Mouse (Mus musculus): ENCODE measurements around the gene Cct5.
"Not testable (repeated sequence)": the region's sequence is repeated elsewhere in the genome, so short reads cannot be mapped to it uniquely, and the experiment has no call there.

Gene Cct5

DNA sequence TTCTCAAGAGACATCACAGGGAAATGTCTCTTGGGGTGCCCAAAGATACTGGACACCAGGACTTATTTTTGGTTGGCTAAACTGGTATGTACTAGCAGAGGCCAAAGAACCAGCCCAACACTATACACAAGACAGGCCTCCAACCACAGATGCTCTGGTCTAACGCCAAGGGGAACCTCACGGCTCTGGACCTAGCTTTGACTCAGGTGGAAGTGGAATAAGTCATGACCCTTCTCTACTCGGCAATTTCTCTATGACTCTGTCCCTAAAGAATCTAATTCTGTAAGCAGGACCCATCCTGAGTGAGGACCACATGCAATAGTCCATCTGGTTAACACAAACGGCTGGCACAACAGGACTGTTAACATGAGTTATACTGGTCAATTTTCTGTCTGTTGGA is 1.8 kb downstream of the Cct5 start:
- no peak for DNase-seq (ENCODE audit: low spot score)

DNA sequence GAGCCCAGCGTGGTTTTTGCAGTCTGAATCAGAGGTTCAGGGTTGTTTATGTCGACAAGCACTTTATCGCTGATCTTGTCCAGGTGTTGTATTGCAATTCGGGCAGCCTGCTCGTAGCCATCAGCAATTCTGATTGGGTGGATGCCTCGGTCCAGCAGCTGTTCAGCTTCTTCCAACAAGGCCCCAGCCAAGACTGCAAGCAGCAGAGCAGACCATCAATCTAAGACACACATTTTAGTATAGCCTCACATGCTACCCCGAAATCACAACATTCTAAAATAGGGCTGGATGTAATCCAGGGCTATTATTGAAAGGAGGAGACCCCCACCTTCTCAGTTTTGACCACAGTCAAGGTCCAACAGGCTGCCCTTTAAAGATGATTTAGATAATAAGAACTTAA is 6.0 kb downstream of the Cct5 start:
- DNase-seq (ENCODE audit: low spot score), result no peak

DNA sequence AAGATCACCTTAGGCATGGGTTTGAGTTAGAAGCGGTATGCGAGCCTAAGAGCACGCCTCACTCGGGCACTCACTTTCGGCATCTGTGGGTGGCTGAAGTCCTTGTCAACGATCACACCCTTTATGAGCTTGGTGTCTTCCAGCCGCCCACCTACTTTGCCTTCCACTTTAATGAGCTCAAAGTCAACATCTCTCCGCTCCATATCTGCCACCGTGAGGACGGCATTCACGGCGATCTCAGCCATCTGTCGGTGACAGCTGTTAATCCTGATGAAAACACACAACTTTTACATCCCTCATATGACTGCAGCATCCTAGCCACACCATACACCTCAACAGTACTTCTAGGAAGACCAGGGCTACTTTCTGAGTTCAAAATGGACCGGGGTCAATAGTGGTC is 7.3 kb downstream of the Cct5 start:
- DNase-seq (ENCODE audit: low spot score), result no peak

DNA sequence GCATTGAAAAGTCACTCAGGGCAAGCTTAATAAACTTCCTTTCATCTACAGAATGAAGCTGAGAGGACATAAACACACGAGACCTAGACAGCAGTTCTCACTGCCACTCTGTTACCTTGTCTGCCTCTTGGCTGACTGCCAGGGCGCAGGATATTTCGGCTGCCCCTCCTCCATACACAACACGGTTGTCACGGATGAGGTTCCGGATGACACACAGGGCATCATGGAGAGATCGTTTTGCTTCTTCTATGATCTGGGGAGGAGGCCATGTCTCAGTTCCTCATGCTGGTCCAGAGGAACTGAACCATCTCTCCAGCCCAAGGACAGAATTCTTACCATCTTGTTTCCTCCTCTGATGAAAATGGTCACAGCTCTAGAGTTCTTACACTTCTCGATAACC is 9.1 kb downstream of the Cct5 start:
- no peak for DNase-seq (ENCODE audit: low spot score)

DNA sequence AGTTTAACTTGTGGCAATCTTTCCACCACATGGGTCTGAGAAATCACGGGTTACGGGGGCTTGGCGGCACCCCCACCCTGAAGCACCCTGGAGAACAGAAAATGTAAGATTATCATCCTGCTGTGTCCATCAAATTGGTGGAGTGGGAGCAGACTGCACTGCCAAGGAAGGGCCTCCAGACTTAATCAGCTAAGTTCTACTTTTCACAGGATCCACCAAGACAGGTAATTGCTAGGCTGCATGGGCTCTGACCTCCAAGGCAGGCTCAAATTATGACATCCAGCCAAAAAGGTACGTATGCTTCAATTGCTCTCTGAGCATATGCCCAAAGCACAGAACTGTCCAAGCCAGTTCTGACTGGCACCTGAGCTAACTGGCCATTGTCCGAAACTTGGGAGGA is 11.4 kb downstream of the Cct5 start:
- no peak for DNase-seq (ENCODE audit: low spot score)

DNA sequence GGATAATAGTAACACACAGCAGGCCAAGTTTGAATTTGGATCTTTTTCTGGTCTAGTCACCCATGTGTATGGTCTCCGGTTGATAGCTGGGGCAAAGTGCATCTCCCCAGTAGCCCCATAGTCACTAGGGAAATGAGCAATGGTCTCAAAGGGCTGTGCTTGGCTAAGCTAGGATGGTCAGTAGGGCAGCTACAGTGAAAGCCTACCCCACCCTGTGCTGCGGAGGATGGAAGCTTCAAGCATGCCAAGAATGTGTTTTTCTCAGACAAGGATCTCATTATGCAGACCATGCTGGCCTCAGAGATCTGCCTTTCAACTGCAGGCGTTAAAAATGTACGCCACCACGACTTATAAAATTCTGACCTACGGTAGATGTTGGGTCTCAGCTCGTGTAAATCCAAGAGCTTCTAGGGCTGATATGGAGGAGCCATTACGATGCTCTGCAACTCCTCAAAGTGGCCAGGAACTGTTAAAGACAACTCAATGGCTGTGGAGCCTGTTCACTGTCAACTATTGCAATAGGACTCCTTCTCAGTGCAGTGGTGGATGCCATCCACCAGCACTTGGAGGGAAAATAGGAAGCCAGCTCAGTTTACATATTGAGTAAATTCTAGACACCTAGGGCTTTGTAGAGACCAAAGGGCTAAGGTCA is 12.5 kb downstream of the Cct5 start:
- DNase-seq (ENCODE audit: low spot score), result peak; percentile 46

DNA sequence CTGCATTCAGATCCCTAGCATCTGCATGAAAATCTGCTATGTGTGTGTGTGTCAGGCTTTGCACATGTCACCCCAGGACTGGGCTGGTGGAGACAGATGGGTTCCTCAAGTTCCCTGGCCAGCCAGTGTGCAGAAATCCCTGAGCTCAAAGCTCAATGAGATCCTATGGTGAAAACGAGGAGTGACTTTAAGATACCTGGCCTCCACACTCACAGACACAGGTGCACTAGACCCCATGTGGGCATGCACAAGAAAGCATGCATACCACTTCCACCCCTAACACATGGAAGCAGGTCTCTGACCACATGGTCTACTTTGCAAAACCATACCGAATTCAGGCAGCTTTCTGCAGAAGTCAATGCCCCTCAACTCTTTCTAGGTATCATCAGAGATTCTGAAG is 13.8 kb downstream of the Cct5 start:
- DNase-seq (ENCODE audit: low spot score), result no peak

DNA sequence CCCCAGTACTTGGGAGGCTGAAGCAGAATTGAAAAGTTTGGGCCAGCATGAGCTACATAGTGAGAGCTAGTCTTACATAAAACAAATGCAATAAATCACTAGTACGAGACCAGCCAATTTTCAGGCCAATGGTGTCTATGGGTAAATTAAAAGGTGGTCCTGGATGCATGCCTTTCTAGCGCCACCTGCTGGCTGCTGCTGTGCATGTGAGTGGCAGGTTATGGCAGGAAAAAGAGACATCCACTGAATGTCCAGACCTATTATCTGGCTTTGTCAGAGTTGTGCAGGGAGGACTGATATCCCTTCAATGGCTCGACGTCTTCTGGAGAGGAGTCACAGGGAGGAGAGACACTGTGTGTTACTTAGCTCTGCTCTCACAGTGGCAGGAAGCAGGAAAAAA is 15.1 kb downstream of the Cct5 start:
- peak; percentile 96 for DNase-seq (ENCODE audit: low spot score)

DNA sequence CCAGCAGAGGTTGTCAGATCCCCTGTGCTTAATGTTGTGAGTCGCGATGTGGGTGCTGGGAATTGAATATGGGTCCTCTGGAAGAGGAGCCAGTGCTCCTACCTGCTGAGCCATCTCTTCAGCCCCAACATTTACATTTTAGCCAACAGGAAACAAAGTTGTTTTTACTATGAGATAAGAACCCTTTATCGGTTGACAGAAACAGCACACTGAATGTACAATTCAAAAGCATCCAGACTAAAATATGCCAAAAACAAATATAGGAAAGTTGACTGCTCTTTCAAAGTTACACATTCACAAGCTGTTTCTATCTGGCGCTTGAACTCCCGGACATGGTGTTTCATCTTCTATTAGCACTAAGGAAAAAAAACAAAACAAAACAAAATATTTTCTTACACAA is 15.5 kb downstream of the Cct5 start:
- DNase-seq (ENCODE audit: low spot score), result no peak

DNA sequence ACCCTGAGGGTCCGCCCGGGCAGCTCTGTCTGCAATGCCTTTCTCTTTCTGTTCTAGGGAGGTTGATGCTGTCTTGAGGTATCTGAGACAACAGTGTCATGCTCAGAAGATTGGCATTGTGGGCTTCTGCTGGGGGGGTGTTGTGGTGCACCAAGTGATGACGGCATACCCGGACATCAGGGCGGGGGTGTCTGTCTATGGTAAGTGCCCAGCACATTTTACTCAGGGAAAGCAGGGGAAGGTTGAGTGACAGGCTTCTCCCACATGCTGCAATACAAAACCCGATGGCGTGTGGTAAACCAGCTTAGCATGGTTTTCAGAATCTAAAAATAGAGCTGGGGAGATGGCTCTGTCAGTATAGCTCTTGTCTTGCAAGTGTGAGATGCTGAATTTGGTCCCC is 16.4 kb downstream of the Cct5 start:
- no peak for DNase-seq (ENCODE audit: low spot score)

DNA sequence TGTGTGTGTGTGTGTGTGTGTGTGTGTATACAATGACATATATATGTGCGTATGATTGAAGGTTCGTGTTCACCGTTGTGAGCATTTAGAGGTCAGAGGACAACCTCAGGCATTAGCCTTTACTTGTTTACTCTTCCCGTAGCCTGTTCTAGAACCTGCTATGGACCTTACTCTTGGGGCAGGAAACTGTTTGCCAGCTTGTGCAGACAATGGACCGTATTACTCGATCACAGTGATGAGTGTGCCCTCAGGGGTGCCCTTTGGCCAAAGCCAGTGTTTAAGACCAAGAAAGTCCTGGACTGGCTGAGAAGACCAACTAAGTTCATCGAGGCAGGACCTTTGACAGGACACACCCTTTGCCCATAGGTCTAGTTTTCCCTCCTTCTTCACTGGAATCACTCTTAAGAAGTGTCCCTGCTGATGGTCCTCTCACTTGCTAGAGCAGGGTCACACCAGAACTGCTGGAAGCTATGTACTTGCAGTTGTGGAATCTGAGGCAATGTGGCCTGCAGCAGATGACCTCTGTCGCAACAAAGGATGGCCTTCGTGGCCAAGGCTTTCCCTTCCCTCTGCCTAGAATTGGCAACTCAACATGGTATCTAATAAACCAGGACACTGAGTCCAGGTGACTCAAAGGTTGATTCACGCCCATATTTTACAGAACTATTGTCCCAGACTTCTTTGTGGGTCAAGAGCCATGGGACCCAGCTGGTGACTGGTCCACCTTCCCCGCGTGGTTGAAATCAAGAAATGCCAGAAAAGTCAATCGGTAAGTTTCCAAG is 18.1 kb downstream of the Cct5 start:
- no peak for DNase-seq (ENCODE audit: low spot score)

DNA sequence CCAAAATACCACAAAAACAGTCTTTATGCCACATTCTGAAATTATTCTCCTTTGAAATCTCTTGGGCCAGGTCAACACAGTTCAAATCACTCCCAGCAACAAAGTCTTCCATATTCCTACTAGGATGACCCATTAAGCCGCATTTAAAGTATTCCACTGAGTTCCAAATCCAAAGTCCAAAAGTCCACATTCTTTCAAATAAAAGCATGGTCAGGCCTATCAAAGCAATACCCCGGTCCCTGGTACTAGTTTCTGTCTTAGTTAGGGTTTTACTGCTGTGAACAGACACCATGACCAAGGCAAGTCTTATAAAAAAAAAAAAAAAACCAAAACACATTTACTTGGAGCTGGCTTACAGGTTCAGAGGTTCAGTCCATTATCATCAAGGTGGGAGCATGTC is 20.5 kb downstream of the Cct5 start:
- DNase-seq (ENCODE audit: low spot score), result not testable (repeated sequence)

DNA sequence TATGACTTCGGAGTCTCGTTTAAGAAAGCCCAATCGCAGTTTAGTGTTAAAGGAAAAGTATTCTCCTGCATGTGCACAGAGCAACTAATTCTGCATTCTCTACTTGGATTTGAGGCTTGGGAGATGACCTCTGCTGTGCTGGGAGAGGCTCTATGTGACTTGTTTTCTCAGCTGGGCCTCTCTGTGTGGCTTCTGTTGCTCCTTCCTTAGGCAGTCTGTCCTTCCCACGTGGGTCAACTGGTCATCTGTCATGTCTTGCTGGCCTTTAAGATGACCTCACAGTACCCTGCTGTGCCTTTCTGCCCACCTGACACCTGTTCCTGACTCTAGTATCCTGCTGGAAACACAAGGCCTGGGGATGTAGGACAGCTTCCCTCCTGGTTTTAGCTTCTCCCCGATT is 25.5 kb downstream of the Cct5 start:
- DNase-seq (ENCODE audit: low spot score), result peak; percentile 67

DNA sequence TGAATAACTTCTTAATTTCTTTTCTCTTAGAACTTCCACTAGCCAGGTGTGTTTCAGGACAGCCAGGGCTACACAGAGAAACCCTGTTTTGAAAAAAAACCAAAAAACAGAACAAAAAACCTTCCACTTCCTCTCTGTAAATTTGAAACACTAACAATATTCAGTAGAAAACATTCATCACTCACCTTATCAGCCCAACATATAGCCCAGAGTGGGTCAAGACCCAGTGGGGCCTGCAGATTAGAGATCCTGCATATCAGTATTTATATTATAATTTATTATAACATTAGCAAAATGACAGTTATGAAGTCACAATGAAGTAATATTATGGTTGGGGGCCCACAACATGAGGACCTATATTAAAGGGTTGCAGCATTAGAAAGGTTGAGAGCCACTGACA is 27.9 kb downstream of the Cct5 start:
- no peak for DNase-seq (ENCODE audit: low spot score)

DNA sequence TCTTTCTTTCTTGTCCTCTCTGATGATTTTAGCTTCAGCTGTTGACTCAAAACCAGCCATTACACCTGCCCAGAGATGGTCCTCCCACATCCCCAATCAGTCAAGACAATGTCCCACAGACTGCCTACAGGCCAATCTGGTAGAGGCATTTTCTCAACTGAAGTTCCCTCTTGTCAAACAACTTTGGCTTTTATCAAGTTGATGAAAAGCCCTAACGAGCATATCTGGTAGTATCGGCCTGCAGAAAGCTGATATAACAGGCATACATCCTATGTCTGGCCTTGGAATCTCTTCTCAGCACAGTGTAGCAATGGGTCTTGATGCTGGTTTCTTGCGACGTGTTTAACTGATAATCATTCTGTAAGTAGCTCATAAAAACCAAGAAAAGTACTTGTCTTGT is 28.3 kb downstream of the Cct5 start:
- DNase-seq (ENCODE audit: low spot score), result no peak

DNA sequence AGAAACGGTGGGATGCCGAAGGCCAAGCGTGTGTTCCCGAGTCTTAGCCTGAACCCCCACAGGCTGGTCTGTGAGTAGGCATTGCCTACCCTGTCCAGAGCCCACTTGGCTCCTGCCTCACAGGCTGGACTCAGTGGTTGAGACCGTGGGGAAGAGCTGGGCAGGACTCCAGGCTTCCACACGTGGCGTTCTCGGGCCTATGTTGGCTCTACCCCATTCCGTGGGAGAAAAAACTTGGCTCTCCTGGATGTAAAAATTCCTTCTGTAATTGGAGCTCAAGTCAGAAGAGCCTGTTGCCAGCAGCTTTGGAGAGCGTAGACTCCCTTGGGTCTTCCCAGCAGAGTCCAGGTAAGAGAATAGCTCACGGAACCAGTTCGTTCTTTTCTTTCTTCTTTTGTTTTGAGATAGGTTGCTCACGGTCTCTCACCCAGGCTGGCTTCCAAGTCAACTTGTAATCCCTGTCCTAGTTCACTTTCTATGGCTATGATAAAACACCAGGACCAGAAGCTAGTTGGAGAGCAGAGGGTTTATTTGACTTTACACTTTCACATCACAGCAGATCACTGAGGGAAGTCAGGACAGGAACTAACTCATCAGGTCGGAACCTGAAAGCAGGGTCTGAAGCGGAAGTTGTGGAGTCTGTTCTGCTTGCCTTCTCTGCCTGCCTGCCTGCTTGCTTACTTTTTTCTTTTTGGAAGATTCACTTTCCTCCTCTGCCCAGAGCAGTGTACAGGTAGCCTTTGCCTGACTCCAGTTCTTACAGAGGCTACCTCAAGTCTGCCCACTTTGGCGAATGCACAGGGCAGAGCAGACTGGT is 29.5 kb downstream of the Cct5 start:
- DNase-seq (ENCODE audit: low spot score), result no peak

DNA sequence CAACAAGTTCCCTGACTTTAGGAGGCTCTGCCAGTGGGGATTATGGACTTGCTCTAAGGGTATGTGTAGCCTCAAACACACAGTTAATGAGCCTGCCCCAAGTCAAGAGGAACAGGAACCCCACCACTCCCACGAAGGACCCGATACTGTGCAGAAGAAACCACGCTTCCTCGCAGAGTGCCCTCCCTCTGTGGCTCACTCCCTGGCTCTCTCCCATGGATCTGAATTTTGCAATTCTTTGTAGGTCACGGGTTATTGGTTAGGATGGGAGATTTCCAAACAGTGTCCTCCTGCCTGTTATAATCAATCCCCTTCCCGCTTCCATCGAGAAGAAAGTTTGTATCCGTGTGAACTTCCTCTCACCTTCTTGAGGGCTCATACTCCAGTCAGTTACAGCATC is 30.6 kb downstream of the Cct5 start:
- no peak for DNase-seq (ENCODE audit: low spot score)

DNA sequence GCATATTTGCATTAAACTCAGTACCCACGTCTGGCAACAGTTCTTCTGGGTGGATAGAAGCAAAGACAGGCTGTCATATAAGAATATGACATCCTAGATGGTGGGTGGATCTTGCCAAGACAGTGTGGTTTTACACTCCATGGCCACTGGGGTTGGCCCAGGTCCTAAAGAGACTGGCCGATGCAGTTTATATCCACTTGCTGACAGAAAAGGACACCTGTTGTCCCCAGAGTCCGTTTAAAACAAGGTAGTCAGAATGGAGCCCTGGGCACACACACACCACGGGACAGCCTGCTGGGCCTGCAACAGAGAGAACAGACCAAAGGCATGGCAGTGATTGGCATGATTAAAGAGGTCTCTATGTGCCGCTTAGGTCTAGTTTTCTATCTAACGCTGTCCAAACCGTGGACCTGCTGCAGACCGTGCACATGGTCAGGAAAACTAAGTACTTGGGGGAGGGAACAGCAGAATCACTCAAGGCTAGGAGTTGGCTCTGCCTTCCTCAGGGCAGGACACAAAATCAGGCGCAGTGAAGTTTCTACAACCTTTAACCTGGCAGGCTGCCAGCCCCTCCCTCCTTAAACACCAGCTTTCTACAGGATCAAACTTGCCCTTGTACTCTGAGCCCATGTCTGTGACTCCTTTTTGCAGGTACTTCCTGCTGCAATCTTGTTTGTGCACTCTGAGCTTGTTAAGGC is 32.1 kb downstream of the Cct5 start:
- DNase-seq (ENCODE audit: low spot score), result no peak

DNA sequence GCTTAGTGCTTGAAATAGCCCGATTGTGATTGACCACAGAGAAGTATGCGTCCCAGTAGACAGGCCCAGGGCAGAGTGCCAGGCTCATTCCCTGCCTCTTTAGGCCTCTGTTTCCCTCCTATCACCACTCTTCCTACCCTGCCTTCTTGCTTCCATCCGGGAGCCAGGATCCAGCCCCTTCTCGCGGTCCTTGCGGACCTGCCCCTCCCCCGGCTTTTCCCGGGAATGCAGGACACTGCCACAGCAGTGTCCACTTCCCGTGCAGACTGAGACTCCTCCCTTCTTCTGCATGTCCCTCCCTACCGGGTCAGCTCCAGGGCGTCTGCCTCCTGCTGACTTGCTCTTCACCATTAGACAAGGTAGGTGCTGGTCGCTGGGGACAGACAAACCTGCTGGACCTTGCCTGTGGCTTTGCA is 33.0 kb downstream of the Cct5 start:
- peak; percentile 56 for DNase-seq (ENCODE audit: low spot score)

DNA sequence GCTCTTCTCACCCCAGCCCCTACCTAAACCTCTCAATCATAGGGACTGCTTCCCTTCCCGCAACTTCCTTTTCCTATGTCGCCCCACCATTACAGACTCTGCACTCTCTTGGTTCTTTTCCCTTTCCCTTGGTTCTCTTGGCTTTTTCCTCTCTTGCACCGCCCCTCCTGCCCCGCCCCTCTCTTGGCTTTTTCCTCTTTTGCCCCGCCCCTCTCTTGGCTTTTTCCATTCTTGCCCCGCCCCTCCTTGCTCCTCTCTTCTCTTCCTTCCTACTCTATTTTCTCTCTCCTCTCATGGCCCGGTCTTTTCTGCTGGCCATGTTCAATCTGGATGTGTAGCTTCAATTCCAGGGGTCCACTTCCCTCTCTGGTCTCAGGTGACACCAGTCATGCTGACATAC is 34.2 kb downstream of the Cct5 start:
- no peak for DNase-seq (ENCODE audit: low spot score)

DNA sequence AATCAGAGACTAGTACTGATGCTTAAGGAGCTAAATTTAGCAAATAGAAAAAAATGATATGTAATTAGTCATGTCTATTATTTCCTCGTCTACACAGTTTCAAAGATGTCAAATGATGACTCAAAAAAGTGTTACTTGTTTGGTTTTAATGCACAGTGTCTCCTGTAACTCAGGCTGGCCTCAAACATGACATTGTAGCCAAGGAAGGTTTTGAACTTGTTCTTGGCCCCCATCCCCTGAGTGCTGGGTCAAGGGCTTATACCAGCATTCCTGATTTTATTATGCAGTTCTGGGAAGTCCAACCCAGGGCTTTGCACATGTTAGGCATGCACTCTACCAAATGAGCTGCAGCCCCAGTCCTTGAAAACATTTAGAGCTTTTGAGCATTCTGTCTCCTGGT is 35.8 kb downstream of the Cct5 start:
- no peak for DNase-seq (ENCODE audit: low spot score)

DNA sequence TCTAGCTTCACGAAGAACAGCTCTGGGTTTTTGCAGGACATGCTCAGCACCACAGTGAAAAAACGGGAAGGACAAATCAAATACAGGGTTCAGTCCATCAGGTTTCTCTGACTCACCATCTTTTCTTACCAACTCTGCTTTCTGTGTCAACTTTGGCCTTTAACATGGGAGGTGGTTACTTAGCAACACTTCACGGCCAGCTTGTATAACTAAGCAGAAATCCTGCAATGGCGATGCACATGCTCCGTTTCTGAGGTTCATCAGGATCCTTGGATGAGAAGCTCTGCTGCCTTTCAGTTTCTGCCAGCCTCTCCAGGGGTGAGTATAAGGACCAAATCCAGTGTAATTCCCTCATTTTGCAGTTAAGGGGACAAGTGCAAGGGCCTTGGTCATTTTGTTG is 36.4 kb downstream of the Cct5 start, which contains the start of gene Cmbl:
TSS of gene Cmbl (plus strand) at position 206 of the 400 bp plus-strand sequence.
- no peak for DNase-seq (ENCODE audit: low spot score)

Data from embryo, embryonic 10 days (tissue).